Mouse (Mus musculus) liver, postnatal 0 days (tissue): ENCODE measurements around the gene Rtp3. TPM values are rescaled to one million over a fixed set of nuclear protein-coding genes. Genes with fewer than 3 reads are reported as not detected.

ENCODE experiments used
- ATAC-seq: fragments of 200-750 bp; cut with Nextera tagmentation; 2 replicates; pipeline ENCODE4 v1.8.0; 2017; ENCODE audit warnings: mild to moderate bottlenecking, moderate library complexity
- DNase-seq: peaks from one replicate; pipeline ENCODE4 v3.0.0-alpha.2; 2016
- H3K27ac ChIP-seq: fragments of 300-500 bp; sonication (generic); 2 replicates; pipeline ENCODE4 v1.5.1; 2014; ENCODE audit warnings: antibody characterized with exemption, moderate library complexity, mild to moderate bottlenecking, low read depth
- H3K27me3 ChIP-seq: fragments of 300-500 bp; sonication (generic); 2 replicates; pipeline ENCODE4 v1.6.1; 2014; ENCODE audit warnings: low read length, control low read depth, mixed read lengths; ENCODE audit not compliant: insufficient read depth
- H3K36me3 ChIP-seq: fragments of 300-500 bp; sonication (generic); replicated peaks from 2 replicates; pipeline ENCODE4 v1.6.1; 2014; ENCODE audit warnings: mild to moderate bottlenecking, control low read depth, low read length, moderate library complexity, mixed read lengths; ENCODE audit not compliant: insufficient read depth
- H3K4me1 ChIP-seq: fragments of 300-500 bp; sonication (generic); 2 replicates; pipeline ENCODE4 v1.6.1; 2014; ENCODE audit warnings: antibody characterized with exemption, mild to moderate bottlenecking, control low read depth; ENCODE audit not compliant: insufficient read depth
- H3K4me2 ChIP-seq: fragments of 300-500 bp; sonication (generic); 2 replicates; pipeline ENCODE4 v1.6.1; 2014; ENCODE audit warnings: low read depth, mild to moderate bottlenecking, low read length, moderate library complexity, mixed read lengths
- H3K4me3 ChIP-seq: fragments of 300-500 bp; sonication (generic); 2 replicates; pipeline ENCODE4 v1.5.1; 2014; ENCODE audit warnings: low read depth, low read length
- H3K9ac ChIP-seq: fragments of 300-500 bp; sonication (generic); replicated peaks from 2 replicates; pipeline ENCODE4 v1.6.1; 2014; ENCODE audit warnings: mild to moderate bottlenecking, moderate library complexity
- H3K9me3 ChIP-seq: fragments of 300-500 bp; sonication (generic); 2 replicates; pipeline ENCODE4 v1.6.1; 2016; ENCODE audit warnings: mild to moderate bottlenecking, control low read depth, low read length, mixed read lengths
- CTCF ChIP-seq: sonication (generic); IDR thresholded peaks from 2 replicates; pipeline ENCODE4 v1.5.1; 2016; ENCODE audit warnings: antibody characterized with exemption, low read depth
- EP300 ChIP-seq: IDR thresholded peaks from 2 replicates; pipeline ENCODE4 v1.6.1; 2016; ENCODE audit warnings: antibody characterized with exemption, low read depth, mild to moderate bottlenecking
- WGBS: fragments of 180-500 bp; shearing (Covaris S2); extraction: QIAGEN DNeasy Blood & Tissue Kit; methylation state at CpG from one replicate; pipeline ENCODE4 v1.1.7; 2014; ENCODE audit not compliant: insufficient replicate concordance; 5-methylcytosine and 5-hydroxymethylcytosine counted together
- polyA plus RNA-seq: library from polyadenylated mRNA; unstranded; fragments of >200 nt; fragmentation: Nextera tagmentation; extraction: Ambion mirVana; gene quantifications from 2 replicates; pipeline ENCODE4 v1.2.1, GENCODE M21; 2015

Rtp3 gene
- polyA plus RNA-seq, 1 experiment from 2014 or later = 11.6 TPM

- no peaks in the 10 kb centered on the region for H3K27me3 ChIP-seq
- no peak overlapping the region for H3K9ac ChIP-seq
- ATAC-seq (no peak), DNase-seq (no peak)
- no peaks in the 10 kb centered on the region for H3K9me3 ChIP-seq
- H3K27ac ChIP-seq = no peak overlapping the region
- H3K4me1 ChIP-seq = 0 out of 2 replicates have a peak, but pooled peaks cover 3% of the 10 kb centered on the region
- TF ChIP-seq CTCF = no peak
- no peak for TF ChIP-seq EP300
- no peaks in the 10 kb centered on the region for H3K36me3 ChIP-seq
- no peak overlapping the region for H3K4me2 ChIP-seq
- H3K4me3 ChIP-seq = no peak overlapping the region
- WGBS = 90% methylated on average over 11 of the region's 11 CpGs
Measured at GRCm38 (mm10) chr9:110979411-110979810, 11.0 kb downstream of the Rtp3 start.

GRCm38 (mm10) chr9:110965910-110966231 is 24.5 kb downstream of the Rtp3 start:
- no peak for ATAC-seq

GRCm38 (mm10) chr9:110965062-110965909 is 25.1 kb downstream of the Rtp3 start:
- no peaks in the 10 kb centered on the region for H3K4me1 ChIP-seq
- TF ChIP-seq EP300 (no peak), CTCF (no peak)
- DNase-seq (no peak), ATAC-seq (no peak)
- H3K4me3 ChIP-seq = no peak overlapping the region
- no peaks in the 10 kb centered on the region for H3K36me3 ChIP-seq
- no peak overlapping the region for H3K9ac ChIP-seq
- no peaks in the 10 kb centered on the region for H3K9me3 ChIP-seq
- no peak overlapping the region for H3K27ac ChIP-seq
- no peak overlapping the region for H3K4me2 ChIP-seq
- WGBS = 79% methylated on average over 22 of the region's 22 CpGs
- no peaks in the 10 kb centered on the region for H3K27me3 ChIP-seq

More at GRCm38 (mm10) chr9:110965910-110966231, 24.5 kb downstream of the Rtp3 start:
- H3K4me3 ChIP-seq = no peak overlapping the region
- H3K4me2 ChIP-seq = no peak overlapping the region
- H3K4me1 ChIP-seq = no peaks in the 10 kb centered on the region
- TF ChIP-seq CTCF = no peak
- no peak for TF ChIP-seq EP300
- H3K27me3 ChIP-seq = no peaks in the 10 kb centered on the region
- no peaks in the 10 kb centered on the region for H3K36me3 ChIP-seq
- 58% methylated on average over 2 of the region's 2 CpGs for WGBS
- no peak overlapping the region for H3K9ac ChIP-seq
- no peaks in the 10 kb centered on the region for H3K9me3 ChIP-seq
- DNase-seq = no peak
- no peak overlapping the region for H3K27ac ChIP-seq

- TF ChIP-seq EP300 (no peak), CTCF (no peak)
- no peaks in the 10 kb centered on the region for H3K9me3 ChIP-seq
- no peak overlapping the region for H3K27ac ChIP-seq
- no peak overlapping the region for H3K4me2 ChIP-seq
- 77% methylated on average over 8 of the region's 8 CpGs for WGBS
- no peak for DNase-seq
- H3K27me3 ChIP-seq = no peaks in the 10 kb centered on the region
- H3K36me3 ChIP-seq = no peaks in the 10 kb centered on the region
- no peaks in the 10 kb centered on the region for H3K4me1 ChIP-seq
- ATAC-seq = no peak
- no peak overlapping the region for H3K9ac ChIP-seq
- no peak overlapping the region for H3K4me3 ChIP-seq
Measured at GRCm38 (mm10) chr9:110963566-110964115, 26.7 kb downstream of the Rtp3 start.

GRCm38 (mm10) chr9:110961386-110961785 is 29.0 kb downstream of the Rtp3 start:
- no peak for ATAC-seq
- H3K9me3 ChIP-seq = no peaks in the 10 kb centered on the region
- H3K27me3 ChIP-seq = no peaks in the 10 kb centered on the region
- DNase-seq = no peak
- H3K4me1 ChIP-seq = no peaks in the 10 kb centered on the region
- H3K4me3 ChIP-seq = no peak overlapping the region
- H3K27ac ChIP-seq = no peak overlapping the region
- no peak overlapping the region for H3K9ac ChIP-seq
- no peaks in the 10 kb centered on the region for H3K36me3 ChIP-seq
- no peak for TF ChIP-seq CTCF
- no peak for TF ChIP-seq EP300
- no peak overlapping the region for H3K4me2 ChIP-seq
- 96% methylated on average over 8 of the region's 8 CpGs for WGBS

- H3K36me3 ChIP-seq = no peaks in the 10 kb centered on the region
- DNase-seq = no peak
- H3K27ac ChIP-seq = no peak overlapping the region
- WGBS = 75% methylated on average over 13 of the region's 13 CpGs
- no peak overlapping the region for H3K9ac ChIP-seq
- 0 out of 2 replicates have a peak, but pooled peaks cover 2% of the 10 kb centered on the region for H3K27me3 ChIP-seq
- no peak for ATAC-seq
- H3K4me1 ChIP-seq = no peaks in the 10 kb centered on the region
- no peak overlapping the region for H3K4me2 ChIP-seq
- no peaks in the 10 kb centered on the region for H3K9me3 ChIP-seq
- TF ChIP-seq CTCF = no peak
- no peak for TF ChIP-seq EP300
- H3K4me3 ChIP-seq = no peak overlapping the region
Measured at GRCm38 (mm10) chr9:110960230-110961149, 29.9 kb downstream of the Rtp3 start.
